Mouse (Mus musculus) lung, embryonic 16.5 days (tissue): ENCODE results near the gene Psma2. TPM values are rescaled to one million over a fixed set of nuclear protein-coding genes. Genes with fewer than 3 reads are reported as not detected.
A peak's percentile ranks its signal among the peaks of the same experiment; 100 is the strongest.

ENCODE experiments used
- ATAC-seq: fragments of 200-750 bp; cut with Nextera tagmentation; 2 replicates; pipeline ENCODE4 v1.8.0; 2017; ENCODE audit warnings: low read depth, mild to moderate bottlenecking, moderate library complexity
- H3K27ac ChIP-seq: fragments of 300-500 bp; sonication (generic); 2 replicates; pipeline ENCODE4 v1.5.1; 2014; ENCODE audit warnings: mild to moderate bottlenecking, control low read depth, low read length
- H3K27me3 ChIP-seq: fragments of 300-500 bp; sonication (generic); 2 replicates; pipeline ENCODE4 v1.6.1; 2014; ENCODE audit warnings: low read depth, low read length, mixed read lengths; ENCODE audit not compliant: control insufficient read depth, insufficient read depth
- H3K36me3 ChIP-seq: fragments of 300-500 bp; sonication (generic); 2 replicates; pipeline ENCODE4 v1.6.1; 2014; ENCODE audit warnings: low read length; ENCODE audit not compliant: control insufficient read depth, insufficient read depth
- H3K4me1 ChIP-seq: fragments of 300-500 bp; sonication (generic); replicated peaks from 2 replicates; pipeline ENCODE4 v1.6.1; 2014; ENCODE audit warnings: low read length, mixed read lengths; ENCODE audit not compliant: control insufficient read depth, insufficient read depth
- H3K4me2 ChIP-seq: fragments of 300-500 bp; sonication (generic); 2 replicates; pipeline ENCODE4 v1.6.1; 2014; ENCODE audit warnings: low read depth, low read length, control low read depth
- H3K4me3 ChIP-seq: fragments of 300-500 bp; sonication (generic); 2 replicates; pipeline ENCODE4 v1.5.1; 2014; ENCODE audit warnings: mild to moderate bottlenecking, low read length, control low read depth
- H3K9ac ChIP-seq: fragments of 300-500 bp; sonication (generic); 2 replicates; pipeline ENCODE4 v1.6.1; 2014; ENCODE audit warnings: low read length, control low read depth
- H3K9me3 ChIP-seq: fragments of 300-500 bp; sonication (generic); 2 replicates; pipeline ENCODE4 v1.6.1; 2016; ENCODE audit warnings: low read length; ENCODE audit not compliant: control insufficient read depth
- WGBS: fragments of 180-500 bp; shearing (Covaris S2); extraction: QIAGEN DNeasy Blood & Tissue Kit; methylation state at CpG from one replicate; pipeline ENCODE4 v1.1.7; 2014; 5-methylcytosine and 5-hydroxymethylcytosine counted together
- polyA plus RNA-seq: library from polyadenylated mRNA; unstranded; fragments of >200 nt; fragmentation: Nextera tagmentation; extraction: Ambion mirVana; gene quantifications from 2 replicates; pipeline ENCODE4 v1.2.1, GENCODE M21; 2015

Psma2 gene
- polyA plus RNA-seq, result 188 and 199 TPM in 2 replicates

DNA sequence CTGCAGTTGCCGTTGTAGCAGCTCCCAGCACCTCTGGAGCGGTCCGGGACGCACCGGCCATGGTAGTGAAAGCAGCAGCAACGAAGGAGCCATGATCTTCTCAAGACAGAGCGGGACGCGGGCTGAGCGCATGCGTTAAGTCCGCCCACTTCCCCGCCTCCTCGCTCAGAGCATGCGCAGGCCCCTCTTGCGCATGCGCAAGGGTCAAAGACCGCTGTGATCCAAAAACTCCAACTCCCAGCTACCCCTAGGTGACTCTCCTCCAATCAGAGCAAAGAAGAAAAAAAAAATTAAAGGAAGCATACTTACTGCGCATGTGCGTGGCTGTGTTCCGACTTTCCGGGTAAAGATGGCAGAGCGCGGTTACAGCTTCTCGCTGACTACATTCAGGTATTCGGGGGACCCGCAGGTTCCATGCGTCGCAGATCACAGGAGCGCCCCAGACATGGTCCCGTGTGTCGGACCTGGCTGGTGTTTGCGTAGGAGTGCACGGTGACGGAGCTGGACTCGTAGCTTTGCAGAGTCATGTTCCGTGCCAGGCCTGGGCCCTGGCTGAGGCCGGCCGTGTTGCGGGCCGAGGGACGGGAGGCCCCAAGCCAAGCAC is at the start of gene Psma2, which contains the start of gene Mrpl32:
Gene Psma2 (plus strand): TSS at position 315 of the 604 bp plus-strand sequence.
Gene Mrpl32 (minus strand): TSS at position 240 of the 604 bp plus-strand sequence.
- ATAC-seq, result peak; percentile 99
- H3K4me2 ChIP-seq, result peak within 1 kb of the TSS; percentile 72
- no peaks in the 10 kb centered on the region for H3K9me3 ChIP-seq
- H3K27me3 ChIP-seq, result no peaks in the 10 kb centered on the region
- peak within 1 kb of the TSS; percentile 75 for H3K27ac ChIP-seq
- H3K9ac ChIP-seq, result peak within 1 kb of the TSS; percentile 92
- H3K4me1 ChIP-seq, result no peaks in the 10 kb centered on the region
- H3K36me3 ChIP-seq, result peaks cover 11% of the 10 kb centered on the region
- peak within 1 kb of the TSS; percentile 83 for H3K4me3 ChIP-seq
- WGBS, result under 1% methylated on average over 42 of the region's 42 CpGs

DNA sequence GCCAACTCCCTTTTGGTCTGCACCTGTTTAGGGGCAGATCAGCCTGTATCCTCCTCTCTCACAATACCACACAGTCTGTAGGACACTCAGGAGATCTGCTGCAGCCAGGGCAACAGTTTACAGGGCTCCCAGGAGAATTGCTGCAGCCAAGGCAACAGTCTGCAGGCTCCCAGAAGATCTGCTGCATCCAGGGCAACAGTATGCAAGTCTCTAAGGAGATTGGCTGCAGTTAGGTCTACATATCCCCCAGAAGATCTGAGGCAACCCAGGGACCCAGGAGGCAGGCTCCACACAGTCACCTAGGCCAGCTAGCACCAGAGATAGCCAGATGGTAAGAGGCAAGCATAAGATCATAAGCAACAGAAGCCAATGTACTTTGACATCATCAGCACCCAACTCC is 38.9 kb upstream of the Psma2 start:
- no peak for ATAC-seq

DNA sequence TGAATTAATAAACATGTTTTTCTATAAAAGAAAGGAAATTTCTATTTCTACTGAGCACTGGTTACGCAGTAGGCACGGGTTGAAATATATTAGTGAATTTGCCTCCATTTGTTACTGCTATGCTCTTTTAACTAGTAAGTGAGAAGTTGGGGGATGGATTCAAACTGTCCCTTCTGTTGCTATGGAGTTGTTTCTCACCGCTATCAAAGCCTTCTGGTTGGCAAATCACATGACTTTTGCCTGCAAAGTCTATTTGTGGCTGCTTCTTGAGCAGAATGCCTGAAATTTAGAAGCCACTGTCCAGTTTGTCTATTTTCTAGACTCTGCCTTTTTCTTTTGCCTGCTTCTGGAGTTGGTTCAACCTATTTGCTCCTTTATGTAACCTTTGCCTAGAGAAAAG is 32.6 kb upstream of the Psma2 start:
- no peaks in the 10 kb centered on the region for H3K9me3 ChIP-seq
- no peak overlapping the region for H3K9ac ChIP-seq
- no peak overlapping the region for H3K27ac ChIP-seq
- ATAC-seq, result no peak
- no peaks in the 10 kb centered on the region for H3K27me3 ChIP-seq
- 75% methylated on average over 3 of the region's 3 CpGs for WGBS
- no peaks in the 10 kb centered on the region for H3K36me3 ChIP-seq
- no peak overlapping the region for H3K4me2 ChIP-seq
- no peaks in the 10 kb centered on the region for H3K4me1 ChIP-seq
- H3K4me3 ChIP-seq, result no peak overlapping the region

More for the DNA sequence above, 38.9 kb upstream of the Psma2 start:
- H3K36me3 ChIP-seq, result no peaks in the 10 kb centered on the region
- H3K4me2 ChIP-seq, result no peak overlapping the region
- H3K4me1 ChIP-seq, result no peaks in the 10 kb centered on the region
- no peaks in the 10 kb centered on the region for H3K27me3 ChIP-seq
- H3K9ac ChIP-seq, result no peak overlapping the region
- no peaks in the 10 kb centered on the region for H3K9me3 ChIP-seq
- H3K27ac ChIP-seq, result no peak overlapping the region
- no peak overlapping the region for H3K4me3 ChIP-seq

DNA sequence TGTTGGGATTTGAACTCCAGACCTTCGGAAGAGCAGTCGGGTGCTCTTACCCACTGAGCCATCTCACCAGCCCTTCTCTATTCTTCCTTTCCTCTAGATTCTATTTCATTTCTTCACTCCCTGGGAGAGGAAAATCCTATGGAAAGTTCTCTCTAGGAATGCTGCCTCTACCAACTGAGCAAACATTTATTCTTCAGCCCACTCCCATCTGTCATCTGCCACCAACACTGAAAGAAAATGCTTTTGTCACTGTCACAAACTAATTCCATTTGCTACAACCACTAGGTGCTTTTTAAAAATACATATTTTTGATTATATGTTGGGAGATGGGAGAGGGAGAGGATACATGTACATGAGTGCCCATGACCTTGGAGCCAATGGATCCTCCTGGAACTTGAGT is 10.3 kb upstream of the Psma2 start:
- WGBS, result 87% methylated on average over 2 of the region's 2 CpGs

DNA sequence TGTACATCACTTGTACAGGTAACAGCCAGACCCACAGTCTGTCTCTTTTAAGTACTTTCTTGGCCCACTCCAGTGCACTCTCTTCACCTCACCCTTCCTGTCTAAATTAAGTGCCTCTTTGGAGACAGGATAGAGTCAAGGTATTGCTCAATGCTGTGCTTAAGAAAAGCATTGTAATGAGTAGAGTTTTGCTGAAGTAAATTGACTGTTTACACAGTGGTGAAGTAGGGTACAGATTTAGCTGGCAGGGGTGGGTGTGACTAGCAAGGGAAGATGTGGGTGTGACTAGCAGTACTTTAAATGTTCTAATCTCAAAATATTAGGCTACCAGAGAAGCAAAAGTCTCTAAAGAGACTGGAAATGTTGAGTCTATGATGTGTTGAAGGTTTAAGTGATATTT is 5.4 kb upstream of the Psma2 start:
- Histone ChIP-seq H3K9me3 (no peaks in the 10 kb centered on the region), H3K9ac (no peak overlapping the region), H3K4me1 (no peaks in the 10 kb centered on the region), H3K36me3 (peaks cover 5% of the 10 kb centered on the region; the same call in 1 of the 2 replicates), H3K4me2 (no peak overlapping the region), H3K27ac (no peak overlapping the region), H3K4me3 (no peak overlapping the region), H3K27me3 (no peaks in the 10 kb centered on the region)
- peak; percentile 70 for ATAC-seq

More for the DNA sequence above, 10.3 kb upstream of the Psma2 start:
- no peak overlapping the region for H3K4me2 ChIP-seq
- no peaks in the 10 kb centered on the region for H3K36me3 ChIP-seq
- H3K9me3 ChIP-seq, result no peaks in the 10 kb centered on the region
- no peaks in the 10 kb centered on the region for H3K4me1 ChIP-seq
- no peak for ATAC-seq
- H3K27ac ChIP-seq, result no peak overlapping the region
- no peak overlapping the region for H3K9ac ChIP-seq
- H3K27me3 ChIP-seq, result no peaks in the 10 kb centered on the region
- no peak overlapping the region for H3K4me3 ChIP-seq

DNA sequence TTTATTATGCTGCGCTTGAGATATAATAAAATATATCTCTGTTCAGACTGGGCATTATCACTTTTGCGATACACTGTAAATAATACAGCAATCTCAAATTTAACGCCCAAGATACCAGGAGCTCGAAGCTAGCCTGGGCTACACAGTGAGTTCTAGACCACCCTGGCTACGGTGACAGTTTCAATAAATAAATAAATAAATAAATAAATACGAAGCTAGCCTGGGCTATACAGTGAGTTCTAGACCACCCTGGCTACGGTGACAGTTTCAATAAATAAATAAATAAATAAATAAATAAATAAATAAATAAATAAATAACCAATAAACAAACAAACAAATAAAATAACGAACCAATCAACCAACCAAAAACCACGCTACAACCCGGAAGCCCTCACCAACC is 577 bp upstream of the Psma2 start:
- Histone ChIP-seq H3K4me2 (peak overlapping the region; percentile 65), H3K27me3 (no peaks in the 10 kb centered on the region), H3K27ac (peak overlapping the region; percentile 62), H3K9ac (peak overlapping the region; percentile 92), H3K4me1 (no peaks in the 10 kb centered on the region), H3K9me3 (no peaks in the 10 kb centered on the region), H3K4me3 (peak overlapping the region; percentile 83), H3K36me3 (peaks cover 10% of the 10 kb centered on the region)
- peak; percentile 47; the same call in 1 of the 2 replicates for ATAC-seq
- 6% methylated on average over 10 of the region's 10 CpGs for WGBS

DNA sequence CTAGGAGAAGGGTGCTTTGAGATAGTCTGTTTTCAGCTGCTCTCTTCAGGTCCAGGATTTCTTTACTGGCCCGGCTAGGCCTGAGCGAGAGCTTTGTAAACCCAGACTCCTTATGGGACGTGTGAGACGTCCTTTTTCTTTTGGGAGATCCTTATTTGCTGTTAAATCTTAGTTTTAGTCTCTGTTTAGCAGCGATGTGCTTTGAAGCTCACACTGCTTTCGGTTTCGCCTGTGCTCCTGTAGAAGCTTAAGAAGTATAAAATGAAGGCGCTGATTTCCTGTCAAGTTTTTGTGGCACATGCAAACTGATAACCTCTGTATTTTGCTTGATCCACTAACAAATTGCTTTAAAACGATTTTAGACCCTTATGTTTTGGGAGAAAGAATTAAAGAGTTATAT is 513 bp downstream of the Psma2 start:
- Histone ChIP-seq H3K4me2 (peak overlapping the region; percentile 72), H3K27ac (peak overlapping the region; percentile 75), H3K36me3 (peaks cover 14% of the 10 kb centered on the region), H3K4me3 (peak overlapping the region; percentile 83), H3K9ac (peak overlapping the region; percentile 90), H3K4me1 (no peaks in the 10 kb centered on the region), H3K9me3 (no peaks in the 10 kb centered on the region), H3K27me3 (no peaks in the 10 kb centered on the region)
- no peak for ATAC-seq
- WGBS, result under 1% methylated on average over 9 of the region's 9 CpGs

DNA sequence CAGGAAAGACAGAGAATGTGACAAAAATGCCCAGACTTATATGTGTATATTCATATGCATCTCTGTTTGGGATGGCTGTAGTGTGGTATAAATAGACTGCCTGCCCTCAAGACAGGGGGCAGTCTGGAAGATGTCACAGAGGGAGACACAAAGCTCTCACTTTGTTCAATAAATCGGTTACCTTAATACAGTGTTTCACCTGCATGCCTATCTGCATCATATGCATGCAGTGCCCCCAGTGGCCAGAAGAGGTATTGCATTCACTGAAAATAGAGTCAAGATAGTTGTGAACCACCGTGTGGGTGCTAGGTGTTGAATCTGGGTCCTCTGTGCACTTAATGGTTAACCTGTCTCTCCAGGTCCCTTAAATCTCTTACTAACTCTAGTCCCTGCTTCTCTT is 5.7 kb downstream of the Psma2 start:
- no peak overlapping the region for H3K4me2 ChIP-seq
- peaks cover 23% of the 10 kb centered on the region for H3K36me3 ChIP-seq
- H3K9me3 ChIP-seq, result no peaks in the 10 kb centered on the region
- peak; percentile 23; the same call in 1 of the 2 replicates for ATAC-seq
- H3K27me3 ChIP-seq, result no peaks in the 10 kb centered on the region
- 28% methylated on average over 2 of the region's 2 CpGs for WGBS
- H3K4me1 ChIP-seq, result no peaks in the 10 kb centered on the region
- no peak overlapping the region for H3K4me3 ChIP-seq
- no peak overlapping the region for H3K27ac ChIP-seq
- no peak overlapping the region for H3K9ac ChIP-seq

DNA sequence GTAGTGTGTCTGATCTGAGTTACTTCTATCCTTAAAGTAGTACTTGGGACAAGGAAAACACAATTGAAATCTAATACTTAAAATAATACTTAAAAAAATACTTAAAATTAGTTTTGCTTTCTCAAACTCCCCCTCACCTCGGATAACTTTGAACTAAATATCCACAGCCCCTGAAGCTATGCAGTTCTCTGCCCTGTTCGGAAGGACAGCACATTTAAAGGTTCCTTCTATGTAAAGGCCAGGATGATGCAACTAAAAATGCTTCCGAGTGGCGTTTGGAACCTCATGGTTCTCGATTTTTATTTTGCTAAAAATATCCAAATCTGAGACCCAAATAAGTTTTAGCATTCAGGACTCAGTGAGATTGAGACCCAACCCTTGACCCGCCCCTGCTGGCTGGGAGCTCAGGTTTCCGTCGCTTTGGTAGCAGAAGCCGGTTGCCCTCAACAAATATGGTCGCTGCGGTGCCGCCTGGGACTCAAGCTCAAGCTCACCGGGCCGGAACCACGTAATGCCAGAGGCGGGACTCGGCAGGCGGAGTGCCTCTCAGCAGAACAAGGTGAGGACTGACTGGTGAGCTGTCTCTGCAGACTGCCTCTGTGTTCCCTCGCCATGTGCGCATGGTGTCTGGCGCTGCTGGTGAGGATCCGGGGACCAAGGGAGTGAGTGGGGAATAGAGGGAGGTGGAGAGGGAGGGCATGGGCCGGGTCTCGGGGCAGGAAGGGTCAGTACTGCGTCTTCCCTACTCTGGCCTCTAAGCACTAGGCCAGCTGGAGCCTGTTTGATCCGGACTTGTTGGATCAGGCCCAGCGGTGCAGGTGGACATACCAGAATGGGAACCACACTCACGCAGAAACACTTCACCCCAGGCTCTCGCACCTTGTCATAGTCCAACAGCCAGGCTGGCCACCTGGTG is 16.9 kb downstream of the Psma2 start, which contains the start of gene AW209491:
Gene AW209491 (plus strand): TSS at position 429 of the 916 bp plus-strand sequence.
- H3K27ac ChIP-seq, result peak within 1 kb of the TSS; percentile 75

More for the DNA sequence above, 16.9 kb downstream of the Psma2 start, which contains the start of gene AW209491:
- peak within 1 kb of the TSS; percentile 85 for H3K9ac ChIP-seq
- no peaks in the 10 kb centered on the region for H3K9me3 ChIP-seq
- peak within 1 kb of the TSS; percentile 80 for H3K4me3 ChIP-seq
- peaks cover 13% of the 10 kb centered on the region for H3K36me3 ChIP-seq
- WGBS, result under 1% methylated on average over 29 of the region's 29 CpGs
- H3K4me2 ChIP-seq, result peak within 1 kb of the TSS; percentile 79
- ATAC-seq, result peak; percentile 97
- H3K27me3 ChIP-seq, result no peaks in the 10 kb centered on the region
- H3K4me1 ChIP-seq, result peaks cover 5% of the 10 kb centered on the region; the same call in 1 of the 2 replicates
